Mouse (Mus musculus) liver, embryonic 13.5 days (tissue): ENCODE measurements around the gene Lsm4. TPM values are rescaled to one million over a fixed set of nuclear protein-coding genes. Genes with fewer than 3 reads are reported as not detected.

Experiments
- ATAC-seq: fragments of 200-750 bp; cut with Nextera tagmentation; 2 replicates; pipeline ENCODE4 v1.8.0; 2017; ENCODE audit warnings: low read depth, mild to moderate bottlenecking, moderate number of reproducible peaks, moderate library complexity
- DNase-seq: peaks from one replicate; pipeline ENCODE4 v3.0.0; 2022
- H3K27ac ChIP-seq: fragments of 300-500 bp; sonication (generic); 2 replicates; pipeline ENCODE4 v1.5.1; 2015; ENCODE audit warnings: moderate library complexity, mild to moderate bottlenecking, inconsistent platforms
- H3K27me3 ChIP-seq: fragments of 300-500 bp; sonication (generic); 2 replicates; pipeline ENCODE4 v1.6.1; 2015; ENCODE audit warnings: mild to moderate bottlenecking, inconsistent platforms
- H3K36me3 ChIP-seq: fragments of 300-500 bp; sonication (generic); 2 replicates; pipeline ENCODE4 v1.6.1; 2015; ENCODE audit warnings: mild to moderate bottlenecking, inconsistent platforms
- H3K4me1 ChIP-seq: fragments of 300-500 bp; sonication (generic); replicated peaks from 2 replicates; pipeline ENCODE4 v1.6.1; 2015; ENCODE audit warnings: inconsistent platforms
- H3K4me2 ChIP-seq: fragments of 300-500 bp; sonication (generic); 2 replicates; pipeline ENCODE4 v1.6.1; 2015; ENCODE audit warnings: inconsistent platforms, mild to moderate bottlenecking, moderate library complexity
- H3K4me3 ChIP-seq: fragments of 300-500 bp; sonication (generic); replicated peaks from 2 replicates; pipeline ENCODE4 v1.5.1; 2015; ENCODE audit warnings: mild to moderate bottlenecking, inconsistent platforms
- H3K9ac ChIP-seq: fragments of 300-500 bp; sonication (generic); 2 replicates; pipeline ENCODE4 v1.6.1; 2015; ENCODE audit warnings: mild to moderate bottlenecking, inconsistent platforms
- H3K9me3 ChIP-seq: fragments of 300-500 bp; sonication (generic); replicated peaks from 2 replicates; pipeline ENCODE4 v1.6.1; 2016; ENCODE audit warnings: inconsistent platforms
- WGBS: fragments of 180-500 bp; shearing (Covaris S2); methylation state at CpG from one replicate; pipeline ENCODE4 v1.1.7; 2015; ENCODE audit not compliant: insufficient replicate concordance; 5-methylcytosine and 5-hydroxymethylcytosine counted together
- polyA plus RNA-seq: library from polyadenylated mRNA; unstranded; fragments of >200 nt; fragmentation: Nextera tagmentation; extraction: Ambion mirVana; gene quantifications from 2 replicates; pipeline ENCODE4 v1.2.1, GENCODE M21; 2015

The Lsm4 gene
- polyA plus RNA-seq = 185 and 200 TPM in 2 replicates

- DNase-seq = peak; percentile 98
- H3K27ac ChIP-seq = peak within 1 kb of the TSS; percentile 92
- peak; percentile 91 for ATAC-seq
- peak within 1 kb of the TSS; percentile 76 for H3K9ac ChIP-seq
- no peaks in the 10 kb centered on the region for H3K9me3 ChIP-seq
- H3K4me2 ChIP-seq = peak within 1 kb of the TSS; percentile 87
- whole genome bisulfite sequencing = under 1% methylated on average over 60 of the region's 60 CpGs
- no peaks in the 10 kb centered on the region for H3K27me3 ChIP-seq
- peaks cover 23% of the 10 kb centered on the region for H3K36me3 ChIP-seq
- H3K4me3 ChIP-seq = peak within 1 kb of the TSS; percentile 70
- H3K4me1 ChIP-seq = peaks cover 66% of the 10 kb centered on the region
Observed at GRCm38 (mm10) chr8:70673079-70673856, at the start of gene Lsm4. Gene Lsm4 (plus strand): TSS chr8:70673248.

DNA sequence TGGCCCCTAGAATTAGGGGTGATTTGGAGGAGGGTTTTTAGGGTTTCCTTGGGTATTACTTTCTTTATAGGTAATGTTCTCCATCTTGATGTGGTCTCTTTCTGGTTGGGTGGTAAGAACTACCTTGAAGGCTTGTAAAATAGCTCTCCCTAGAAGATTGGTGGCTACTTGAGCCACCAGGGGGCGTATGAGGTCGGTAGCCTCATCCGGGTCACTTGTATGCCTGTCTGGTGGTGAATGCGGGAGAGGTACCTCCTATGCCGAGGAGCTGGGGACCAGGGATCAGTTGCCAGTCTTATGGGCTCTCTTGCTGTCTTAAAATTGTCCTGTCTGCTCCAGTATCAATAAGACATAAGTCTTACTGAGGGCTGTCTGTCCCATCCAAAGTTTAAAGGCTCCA is 47.9 kb upstream of the Lsm4 start:
- H3K27ac ChIP-seq = 0 out of 2 replicates have a peak overlapping the region, but pooled peaks have one; percentile 92
- H3K4me1 ChIP-seq = peaks cover 68% of the 10 kb centered on the region
- 27% methylated on average over 5 of the region's 5 CpGs for WGBS
- no peaks in the 10 kb centered on the region for H3K36me3 ChIP-seq
- no peaks in the 10 kb centered on the region for H3K9me3 ChIP-seq
- no peak overlapping the region for H3K4me2 ChIP-seq
- ATAC-seq = no peak
- H3K27me3 ChIP-seq = no peaks in the 10 kb centered on the region
- no peak overlapping the region for H3K4me3 ChIP-seq
- H3K9ac ChIP-seq = no peak overlapping the region
- no peak for DNase-seq

- ATAC-seq (no peak), DNase-seq (no peak)
- Histone ChIP-seq H3K9ac (no peak overlapping the region), H3K4me1 (peaks cover 63% of the 10 kb centered on the region), H3K27ac (no peak overlapping the region), H3K4me2 (no peak overlapping the region), H3K4me3 (no peak overlapping the region), H3K36me3 (no peaks in the 10 kb centered on the region), H3K9me3 (no peaks in the 10 kb centered on the region), H3K27me3 (peaks cover 10% of the 10 kb centered on the region)
- 72% methylated on average over 5 of the region's 5 CpGs for WGBS
Observed at GRCm38 (mm10) chr8:70627041-70627440, 46.0 kb upstream of the Lsm4 start.

- ATAC-seq = no peak
- DNase-seq = no peak
- Histone ChIP-seq H3K27me3 (peaks cover 10% of the 10 kb centered on the region), H3K9ac (peak overlapping the region; percentile 70), H3K4me1 (peaks cover 58% of the 10 kb centered on the region), H3K9me3 (no peaks in the 10 kb centered on the region), H3K4me2 (peak overlapping the region; percentile 89), H3K36me3 (no peaks in the 10 kb centered on the region), H3K27ac (peak overlapping the region; percentile 85), H3K4me3 (peak overlapping the region; percentile 65)
- 61% methylated on average over 7 of the region's 7 CpGs for WGBS
Observed at GRCm38 (mm10) chr8:70628986-70629490, 44.0 kb upstream of the Lsm4 start.

DNA sequence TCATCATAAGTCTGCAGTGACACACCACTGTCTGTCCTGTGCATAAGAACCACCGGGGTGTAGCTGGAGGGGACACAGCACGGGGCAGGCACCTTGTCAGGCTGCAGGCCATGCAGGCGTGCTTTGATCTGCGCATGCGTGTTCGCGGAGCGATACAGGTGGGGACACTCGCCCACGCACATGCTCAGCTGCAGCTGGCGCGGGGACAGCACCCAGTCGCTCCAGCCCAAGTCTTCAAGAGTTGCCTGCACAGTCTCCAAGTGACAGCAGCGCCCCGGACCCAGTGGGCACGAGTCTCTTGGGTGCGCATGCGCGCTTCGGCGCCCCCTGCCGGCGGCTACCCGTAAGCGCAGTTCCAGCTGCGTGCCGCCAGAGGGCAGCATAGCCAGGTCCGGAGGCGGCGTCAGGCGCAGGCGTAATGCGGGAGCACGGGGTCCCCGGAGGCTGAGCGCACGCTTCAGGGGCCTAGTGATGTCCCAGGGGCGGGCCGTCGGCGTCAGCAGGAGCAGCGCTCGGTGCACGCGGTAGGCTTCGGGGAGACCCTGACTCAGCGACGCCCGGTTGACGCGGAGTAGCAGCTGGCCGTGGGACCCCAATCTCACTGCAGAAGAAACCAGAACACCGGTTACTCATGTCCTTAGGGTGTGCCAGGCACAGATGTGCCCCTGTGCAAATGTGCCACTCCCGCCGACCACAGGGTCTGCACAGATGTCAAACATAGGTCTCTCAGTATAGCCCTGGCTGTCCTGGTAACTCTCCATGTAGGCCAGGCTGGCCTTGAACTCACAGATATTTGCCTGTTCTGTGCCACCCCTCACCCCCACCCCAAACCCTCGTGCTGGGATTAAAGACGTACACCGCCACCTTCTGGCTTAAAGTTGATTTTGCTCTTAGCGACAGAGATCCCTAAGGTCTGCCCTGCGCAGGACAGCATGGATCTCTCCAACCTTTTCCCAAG is 43.2 kb upstream of the Lsm4 start:
- Histone ChIP-seq H3K4me3 (peak overlapping the region; percentile 65), H3K4me1 (peaks cover 58% of the 10 kb centered on the region), H3K4me2 (peak overlapping the region; percentile 89), H3K27ac (peak overlapping the region; percentile 85), H3K9ac (peak overlapping the region; percentile 70), H3K9me3 (no peaks in the 10 kb centered on the region), H3K36me3 (no peaks in the 10 kb centered on the region), H3K27me3 (peaks cover 10% of the 10 kb centered on the region)
- peak; percentile 78 for ATAC-seq
- DNase-seq = peak; percentile 81
- WGBS = under 1% methylated on average over 60 of the region's 60 CpGs

- peak overlapping the region; percentile 65 for H3K4me3 ChIP-seq
- H3K9me3 ChIP-seq = no peaks in the 10 kb centered on the region
- peaks cover 61% of the 10 kb centered on the region for H3K4me1 ChIP-seq
- no peak for DNase-seq
- peak; percentile 53 for ATAC-seq
- H3K9ac ChIP-seq = peak overlapping the region; percentile 70
- peak overlapping the region; percentile 85 for H3K27ac ChIP-seq
- peaks cover 10% of the 10 kb centered on the region for H3K27me3 ChIP-seq
- WGBS = 12% methylated on average over 22 of the region's 22 CpGs
- no peaks in the 10 kb centered on the region for H3K36me3 ChIP-seq
- peak overlapping the region; percentile 89 for H3K4me2 ChIP-seq
Observed at GRCm38 (mm10) chr8:70630532-70631381, 42.3 kb upstream of the Lsm4 start.

- H3K4me1 ChIP-seq = peaks cover 68% of the 10 kb centered on the region
- peak overlapping the region; percentile 89 for H3K4me2 ChIP-seq
- H3K9ac ChIP-seq = peak overlapping the region; percentile 70
- peak overlapping the region; percentile 85 for H3K27ac ChIP-seq
- 13% methylated on average over 22 of the region's 24 CpGs for WGBS
- H3K27me3 ChIP-seq = peaks cover 10% of the 10 kb centered on the region
- peak; percentile 2; the same call in 1 of the 2 replicates for ATAC-seq
- peak overlapping the region; percentile 65 for H3K4me3 ChIP-seq
- DNase-seq = no peak
- no peaks in the 10 kb centered on the region for H3K9me3 ChIP-seq
- no peaks in the 10 kb centered on the region for H3K36me3 ChIP-seq
Observed at GRCm38 (mm10) chr8:70631436-70631835, 41.6 kb upstream of the Lsm4 start.

DNA sequence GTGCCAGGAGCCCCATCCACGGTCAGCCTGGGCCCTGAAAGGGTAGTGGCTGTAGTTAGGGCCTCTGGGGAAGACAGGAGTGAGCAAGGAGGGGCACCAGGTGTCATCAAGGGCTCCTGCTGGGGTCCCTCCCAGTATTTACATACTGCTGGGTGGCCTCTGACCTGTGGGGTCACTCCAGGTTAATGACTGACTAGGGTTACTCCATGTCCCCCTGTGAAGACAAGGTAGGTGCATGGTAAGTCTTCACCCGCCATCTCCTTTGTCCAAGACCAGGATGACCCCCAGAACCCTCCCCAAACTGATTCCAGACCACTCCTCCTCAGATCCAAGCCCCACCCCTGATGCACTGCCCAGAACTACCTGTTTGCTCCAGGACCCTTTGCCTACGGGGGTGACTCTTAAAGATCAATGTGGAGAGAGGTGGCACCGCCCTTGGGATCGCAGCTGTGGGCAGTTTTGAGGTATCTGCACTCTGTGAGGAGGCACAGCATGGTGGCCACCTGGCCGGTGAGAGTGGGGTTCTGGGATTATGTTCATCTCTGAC is 40.6 kb upstream of the Lsm4 start, which contains the start of gene Gdf15:
TSS of gene Gdf15 (minus strand) at position 111 of the 547 bp plus-strand sequence.
- ATAC-seq (peak; percentile 3; the same call in 1 of the 2 replicates), DNase-seq (no peak)
- WGBS = 71% methylated on average over 6 of the region's 6 CpGs
- Histone ChIP-seq H3K4me2 (peak within 1 kb of the TSS; percentile 89), H3K4me1 (peaks cover 74% of the 10 kb centered on the region), H3K27me3 (peaks cover 10% of the 10 kb centered on the region), H3K9me3 (no peaks in the 10 kb centered on the region), H3K36me3 (no peaks in the 10 kb centered on the region), H3K27ac (peak within 1 kb of the TSS; percentile 85), H3K4me3 (peak within 1 kb of the TSS; percentile 65), H3K9ac (peak within 1 kb of the TSS; percentile 70)

DNA sequence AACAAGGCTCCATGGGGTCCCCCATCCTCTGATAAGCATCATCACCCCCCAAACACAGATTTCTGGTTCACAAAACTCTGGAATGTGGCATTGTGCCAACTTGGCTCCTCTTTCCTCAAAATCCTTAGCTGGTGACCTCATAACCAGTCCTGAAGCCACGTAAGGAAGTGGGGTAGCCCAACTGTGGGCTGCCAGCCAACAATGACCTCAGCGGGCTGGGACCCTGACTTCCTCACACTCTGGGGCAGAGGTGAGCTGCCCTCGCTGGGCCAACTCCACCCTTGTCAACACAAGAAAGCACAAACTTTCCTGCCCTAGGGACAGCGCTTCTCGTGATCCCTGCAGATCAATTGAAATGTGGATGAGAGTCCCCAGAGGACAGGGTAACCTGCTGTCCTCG is 39.0 kb upstream of the Lsm4 start:
- Histone ChIP-seq H3K4me2 (no peak overlapping the region), H3K9ac (0 out of 2 replicates have a peak overlapping the region, but pooled peaks have one; percentile 40), H3K9me3 (no peaks in the 10 kb centered on the region), H3K4me1 (peaks cover 88% of the 10 kb centered on the region), H3K36me3 (no peaks in the 10 kb centered on the region), H3K27ac (peak overlapping the region; percentile 80), H3K4me3 (no peak overlapping the region), H3K27me3 (peaks cover 10% of the 10 kb centered on the region)
- 46% methylated on average over 6 of the region's 6 CpGs for WGBS
- no peak for DNase-seq
- ATAC-seq = no peak

DNA sequence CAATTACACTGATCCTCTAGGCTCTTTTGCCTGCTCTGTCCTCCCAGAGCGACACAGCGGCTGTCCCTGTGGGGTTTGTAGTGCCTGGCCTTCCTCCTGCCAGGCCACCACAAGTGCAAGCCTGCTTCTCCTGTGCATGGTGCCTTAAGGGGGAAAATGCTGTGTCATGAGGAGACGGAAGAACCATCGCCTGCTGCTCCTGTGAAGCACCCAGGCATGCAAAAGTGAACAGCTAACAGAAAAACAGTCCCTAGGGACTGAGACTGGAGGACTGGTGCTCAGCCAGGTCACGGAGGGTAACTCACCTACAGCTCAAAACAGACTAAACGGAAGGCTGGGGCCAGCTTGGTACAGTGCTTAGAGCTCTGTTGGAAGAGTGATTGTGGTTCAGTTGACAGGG is 37.5 kb upstream of the Lsm4 start:
- peak overlapping the region; percentile 80 for H3K27ac ChIP-seq
- H3K9me3 ChIP-seq = no peaks in the 10 kb centered on the region
- H3K9ac ChIP-seq = peak overlapping the region; percentile 40; the same call in 1 of the 2 replicates
- H3K4me3 ChIP-seq = no peak overlapping the region
- 30% methylated on average over 6 of the region's 6 CpGs for WGBS
- H3K4me2 ChIP-seq = no peak overlapping the region
- DNase-seq = no peak
- ATAC-seq = no peak
- no peaks in the 10 kb centered on the region for H3K36me3 ChIP-seq
- H3K4me1 ChIP-seq = peaks cover 77% of the 10 kb centered on the region
- H3K27me3 ChIP-seq = peaks cover 10% of the 10 kb centered on the region
